Mouse (Mus musculus) adrenal gland (tissue): ENCODE results near the gene C2cd2l.

ENCODE experiments used
- intact Hi-C: fragments of 180-260 bp; cut with DNase I; formaldehyde crosslinking; loops from one replicate; pipeline ENCODE4 v1.15.1; 2025
- microRNA-seq, 2 experiments: library from miRNA; unstranded; fragments of <30 nt; microRNA quantifications; one replicate each; pipeline ENCODE4; 2019

C2cd2l gene

GRCm38 (mm10) chr9:44268432-44268831 is 51.7 kb downstream of the C2cd2l start, which contains the start of gene Nlrx1:
TSS of gene Nlrx1 (minus strand) at chr9:44268599.
- intact Hi-C loops = no loop called here

GRCm38 (mm10) chr9:44268027-44268360 is 52.1 kb downstream of the C2cd2l start:
- intact Hi-C loops = no loop called here

DNA sequence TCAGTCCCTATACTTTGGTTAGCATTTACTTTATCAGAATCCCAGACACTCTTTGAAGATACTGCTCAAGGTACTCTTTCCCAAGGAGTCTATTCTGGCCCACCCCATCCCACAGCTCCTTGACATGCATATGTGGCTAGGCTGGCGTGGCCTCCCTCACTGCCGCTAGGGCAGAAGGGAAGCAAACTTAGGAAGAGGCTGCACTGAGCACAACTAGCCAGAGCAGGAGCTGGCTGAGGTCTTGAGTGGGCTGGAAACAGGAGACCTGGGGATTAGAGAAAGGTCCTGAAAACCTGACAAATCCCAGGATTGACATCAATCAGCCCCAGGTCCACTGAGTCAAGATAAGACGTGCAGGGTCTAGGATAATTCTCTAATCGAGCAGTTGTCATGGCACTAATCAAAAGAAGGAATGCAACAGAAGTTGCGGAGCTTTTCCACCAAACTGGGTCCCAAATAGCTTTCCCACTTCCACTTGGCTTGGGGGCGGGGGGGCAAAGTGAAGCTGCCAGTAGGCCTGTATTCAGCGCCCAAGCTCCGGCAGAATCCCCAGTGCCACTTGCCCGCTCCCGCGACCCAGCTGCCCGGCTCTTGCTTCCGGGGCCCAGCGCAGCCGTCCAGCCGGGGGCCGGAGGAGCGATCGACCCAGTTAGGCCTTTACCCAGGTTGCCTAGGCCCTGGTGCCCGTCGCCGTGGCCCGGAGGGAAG is 52.6 kb downstream of the C2cd2l start:
- intact Hi-C loops = no loop called here

GRCm38 (mm10) chr9:44266478-44267226 is 53.4 kb downstream of the C2cd2l start:
- intact Hi-C loops = no loop called here

GRCm38 (mm10) chr9:44261388-44261787 is 58.7 kb downstream of the C2cd2l start:
- intact Hi-C loops = no loop called here

Small RNA genes within 50 kb of the gene (microRNA-seq; reads per million reads assigned to microRNA genes)
- 0 to 0.25 reads per million in 2 experiments for gene Gm44335
